Mouse (Mus musculus) ES-E14 (cell line): Measurements from ENCODE around the gene Naa16. TPM values are rescaled to one million over a fixed set of nuclear protein-coding genes. Genes with fewer than 3 reads are reported as not detected.

ENCODE experiments used
- DNase-seq: peaks from one replicate; pipeline ENCODE4 v3.0.0-alpha.2; 2013; ENCODE audit warnings: low read depth, low spot score
- H3K27ac ChIP-seq: 2 replicates; pipeline ENCODE4 v1.5.1; 2012; ENCODE audit warnings: low read depth, mild to moderate bottlenecking, low read length, moderate library complexity, mixed read lengths; ENCODE audit not compliant: poor library complexity, insufficient read depth, severe bottlenecking
- H3K36me3 ChIP-seq: 2 replicates; pipeline ENCODE4 v1.6.1; 2012; ENCODE audit warnings: mild to moderate bottlenecking, low read length, moderate library complexity, mixed read lengths; ENCODE audit not compliant: control insufficient read depth, poor library complexity, insufficient read depth, severe bottlenecking
- H3K4me1 ChIP-seq, 2 experiments: fragments of 150-350 bp in 1 of 2; sonication (generic) in 1 of 2; 2 replicates each; pipeline ENCODE4 v1.6.1; 2012; ENCODE audit warnings: low read length in 2 of 2, mild to moderate bottlenecking in 1 of 2, mixed read lengths in 1 of 2; ENCODE audit not compliant: control insufficient read depth in 2 of 2, insufficient read depth in 2 of 2, poor library complexity in 1 of 2
- H3K4me3 ChIP-seq, 2 experiments: fragments of 150-350 bp in 1 of 2; sonication (generic) in 1 of 2; 2 replicates each; pipeline ENCODE4 v1.5.1; 2012; ENCODE audit warnings: low read length in 2 of 2, low read depth in 1 of 2, mild to moderate bottlenecking in 1 of 2, mixed read lengths in 1 of 2; ENCODE audit not compliant: insufficient read depth in 1 of 2, poor library complexity in 1 of 2, severe bottlenecking in 1 of 2
- H3K9ac ChIP-seq: 2 replicates; pipeline ENCODE4 v1.6.1; 2012; ENCODE audit warnings: low read depth, mild to moderate bottlenecking, low read length, mixed read lengths; ENCODE audit not compliant: poor library complexity, insufficient read depth, severe bottlenecking
- H3K9me3 ChIP-seq: fragments of 150-350 bp; sonication (generic); 2 replicates; pipeline ENCODE4 v1.6.1; 2012; ENCODE audit warnings: low read depth, mild to moderate bottlenecking, low read length; ENCODE audit not compliant: control insufficient read depth, insufficient read depth
- CHD2 ChIP-seq: IDR thresholded peaks from 2 replicates; pipeline ENCODE4 v1.6.1; 2014; ENCODE audit warnings: mild to moderate bottlenecking, low read depth, low read length, inconsistent platforms
- HCFC1 ChIP-seq: IDR thresholded peaks from 2 replicates; pipeline ENCODE4 v1.6.1; 2012; ENCODE audit warnings: low read length, inconsistent platforms, borderline replicate concordance; ENCODE audit not compliant: insufficient read depth
- MAFK ChIP-seq: IDR thresholded peaks from 2 replicates; pipeline ENCODE4 v1.6.1; 2014; ENCODE audit warnings: mild to moderate bottlenecking, low read depth, low read length, inconsistent platforms; ENCODE audit not compliant: insufficient read depth
- ZC3H11A ChIP-seq: IDR thresholded peaks from 2 replicates; pipeline ENCODE4 v1.6.1; 2012; ENCODE audit warnings: low read depth, mild to moderate bottlenecking, inconsistent platforms, low read length, borderline replicate concordance
- ZNF384 ChIP-seq: IDR thresholded peaks from 2 replicates; pipeline ENCODE4 v1.6.1; 2012; ENCODE audit warnings: low read depth, low read length, inconsistent platforms
- in situ Hi-C, 2 experiments: fragments of 600-800 bp; cut with MboI; formaldehyde crosslinking; loops; one replicate each; pipeline ENCODE4 v1.15.1; 2025; ENCODE audit warnings: low sequenced_read_pairs in 2 of 2, inconsistent platforms in 1 of 2; ENCODE audit not compliant: unreplicated experiment in 2 of 2
- total RNA-seq: library from RNA; depleted of rRNA; stranded (reverse); fragments of 300-350 nt; gene quantifications from 2 replicates; pipeline ENCODE4 v1.2.3, GENCODE M21; 2012

Gene Naa16
- total RNA-seq, 1 experiment, result 13.5 TPM

DNA sequence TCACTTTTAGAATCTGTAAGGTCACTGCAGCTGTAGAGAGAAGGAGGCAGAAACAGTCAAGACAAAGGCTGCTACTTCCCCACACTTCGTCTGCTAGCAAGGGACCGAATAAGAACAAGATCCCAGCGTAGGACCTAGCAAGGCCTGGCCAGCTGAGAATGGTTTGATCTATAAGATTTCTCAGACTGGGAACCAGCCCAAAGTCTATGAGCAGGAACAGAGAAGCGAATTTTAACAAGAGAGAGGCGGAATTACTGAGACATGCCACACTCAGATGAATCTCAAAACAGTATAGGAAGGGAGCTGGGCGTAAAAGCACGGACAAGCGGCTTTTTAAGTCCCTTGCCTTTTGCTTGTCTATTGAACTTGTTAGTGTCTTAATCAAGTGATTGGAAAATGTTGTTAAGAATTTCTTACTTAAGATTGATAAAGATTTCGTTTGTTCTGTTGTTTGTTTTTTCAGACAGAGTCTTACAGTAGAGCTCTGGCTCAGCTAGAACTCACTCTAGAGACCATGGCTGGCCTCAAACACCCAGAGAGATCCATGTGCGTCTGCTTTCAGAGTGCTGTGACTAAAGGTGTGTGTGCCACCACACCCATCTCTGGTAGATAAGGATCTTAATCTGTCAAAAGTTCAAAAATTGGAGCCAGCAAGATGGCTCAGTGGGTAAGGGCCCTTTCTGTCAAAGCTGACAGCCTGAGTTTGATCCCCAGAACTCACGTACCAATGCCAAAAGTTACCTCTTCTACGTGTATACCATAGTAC is 76.2 kb downstream of the Naa16 start:
- in situ Hi-C loops, result loop anchor here (25.0 kb wide), 1 partner anchor 177 kb away; no protein-coding TSS in a partner anchor
- Histone ChIP-seq H3K27ac (no peak overlapping the region), H3K36me3 (no peaks in the 10 kb centered on the region), H3K4me1 (no peaks in the 10 kb centered on the region), H3K9me3 (no peaks in the 10 kb centered on the region), H3K4me3 (no peak overlapping the region), H3K9ac (no peak overlapping the region)
- no peak for DNase-seq
- TF ChIP-seq MAFK (no peak), ZC3H11A (no peak), ZNF384 (no peak), HCFC1 (no peak), CHD2 (no peak)

DNA sequence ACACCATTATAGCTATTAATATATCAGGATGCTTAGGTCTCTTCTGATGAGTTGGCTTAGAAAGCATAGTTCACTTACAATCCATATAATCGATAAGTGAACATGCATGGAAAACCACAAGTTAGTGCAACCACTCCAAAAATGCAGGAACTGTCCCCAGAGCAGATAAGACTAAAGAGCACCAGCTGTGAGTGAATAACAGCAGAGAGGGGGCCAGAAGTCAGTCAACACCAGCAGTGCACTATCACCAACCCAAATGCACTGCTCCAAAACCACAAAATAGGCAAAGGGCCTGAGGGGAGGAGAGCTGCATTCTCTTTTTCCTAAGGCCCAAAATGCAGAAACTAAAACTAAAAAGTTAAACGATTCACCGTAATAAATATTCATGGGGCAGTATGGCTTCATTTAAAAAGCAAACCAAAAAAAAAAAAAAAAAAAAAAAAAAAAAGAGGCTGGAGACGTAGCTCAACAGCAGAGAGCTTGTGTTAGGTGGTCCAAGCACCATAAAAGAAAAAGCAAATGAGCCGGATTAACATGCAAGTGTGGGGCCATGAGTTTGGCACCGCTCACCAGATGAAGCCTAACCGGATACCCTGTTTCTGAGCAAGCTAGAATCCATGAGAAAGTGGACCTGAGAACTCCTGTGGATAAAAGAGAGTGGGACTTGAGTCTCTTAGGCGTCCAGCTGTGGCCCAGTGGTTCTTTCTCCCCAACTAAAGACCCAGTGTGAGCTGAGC is 77.0 kb downstream of the Naa16 start:
- Histone ChIP-seq H3K9ac (no peak overlapping the region), H3K4me3 (no peak overlapping the region), H3K4me1 (no peaks in the 10 kb centered on the region), H3K36me3 (no peaks in the 10 kb centered on the region), H3K9me3 (no peaks in the 10 kb centered on the region), H3K27ac (no peak overlapping the region)
- no peak for TF ChIP-seq ZC3H11A
- TF ChIP-seq CHD2, result no peak
- no peak for TF ChIP-seq HCFC1
- TF ChIP-seq ZNF384, result no peak
- TF ChIP-seq MAFK, result no peak
- DNase-seq, result no peak
- in situ Hi-C loops, result loop anchor here (25.0 kb wide), 1 partner anchor 176 kb away; no protein-coding TSS in a partner anchor

DNA sequence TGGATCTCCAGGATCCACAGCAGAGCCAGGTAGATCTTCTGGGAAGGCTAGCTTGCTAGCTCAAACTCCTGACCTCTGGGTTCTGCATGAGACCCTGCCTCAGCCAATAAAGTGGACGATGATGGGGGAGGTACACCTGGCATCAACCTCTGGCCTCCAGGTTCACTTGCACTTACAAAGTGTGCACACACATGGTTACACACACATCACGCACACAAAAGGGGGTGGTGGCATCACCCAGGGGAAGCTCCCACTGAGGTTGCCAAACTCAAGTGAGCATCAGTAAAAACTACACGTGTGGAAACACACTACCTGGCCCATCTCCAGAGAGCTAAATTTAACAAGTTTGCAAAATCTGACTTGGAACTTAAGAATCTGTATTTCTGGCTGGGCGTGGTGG is 77.9 kb downstream of the Naa16 start:
- TF ChIP-seq CHD2 (no peak), ZC3H11A (no peak), MAFK (no peak), ZNF384 (no peak), HCFC1 (no peak)
- Histone ChIP-seq H3K27ac (no peak overlapping the region), H3K4me1 (no peaks in the 10 kb centered on the region), H3K9ac (no peak overlapping the region), H3K4me3 (no peak overlapping the region), H3K9me3 (no peaks in the 10 kb centered on the region), H3K36me3 (no peaks in the 10 kb centered on the region)
- in situ Hi-C loops, result loop anchor here (25.0 kb wide), 1 partner anchor 175 kb away; no protein-coding TSS in a partner anchor
- DNase-seq, result no peak

DNA sequence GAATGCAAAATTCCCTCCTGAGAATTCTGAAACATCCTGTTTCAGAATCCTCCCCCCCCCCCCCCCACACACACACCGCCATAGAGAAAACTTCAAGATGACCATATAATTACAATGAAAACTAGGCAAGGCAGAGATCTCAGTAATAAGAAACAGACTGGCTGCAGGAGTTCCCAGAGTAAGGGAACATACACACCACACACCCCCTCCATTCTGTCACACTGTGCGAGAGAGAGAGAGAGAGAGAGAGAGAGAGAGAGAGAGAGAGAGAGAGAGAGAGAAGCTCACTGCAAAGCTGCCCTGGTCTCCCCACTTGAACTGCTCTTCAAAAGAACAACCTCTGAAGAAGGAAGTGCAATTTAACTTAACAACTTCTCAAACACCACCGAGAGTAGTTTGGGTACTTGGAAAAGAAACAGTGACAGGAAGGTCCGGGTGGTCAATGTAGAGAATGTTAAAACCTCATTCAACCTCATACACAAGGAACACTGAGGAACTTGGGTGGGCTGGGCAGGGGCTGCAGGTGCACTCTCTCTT is 78.6 kb downstream of the Naa16 start:
- in situ Hi-C loops, result loop anchor here (25.0 kb wide), 1 partner anchor 175 kb away; no protein-coding TSS in a partner anchor
- no peak for DNase-seq
- TF ChIP-seq MAFK, result no peak
- TF ChIP-seq HCFC1, result no peak
- TF ChIP-seq ZNF384, result no peak
- TF ChIP-seq ZC3H11A, result no peak
- TF ChIP-seq CHD2, result no peak
- Histone ChIP-seq H3K9me3 (no peaks in the 10 kb centered on the region), H3K9ac (no peak overlapping the region), H3K36me3 (no peaks in the 10 kb centered on the region), H3K27ac (no peak overlapping the region), H3K4me1 (peaks cover 0 to 1% of the 10 kb centered on the region in 2 experiments; a peak in 1 of 4 replicates), H3K4me3 (no peak overlapping the region)
